Mouse (Mus musculus): ENCODE results near the gene Cacul1.

The Cacul1 gene

GRCm38 (mm10) chr19:60530171-60530570 lies 50.7 kb downstream of the Cacul1 start:
- no peak for DNase-seq (ENCODE audit: extremely low read depth, low read depth)

DNA sequence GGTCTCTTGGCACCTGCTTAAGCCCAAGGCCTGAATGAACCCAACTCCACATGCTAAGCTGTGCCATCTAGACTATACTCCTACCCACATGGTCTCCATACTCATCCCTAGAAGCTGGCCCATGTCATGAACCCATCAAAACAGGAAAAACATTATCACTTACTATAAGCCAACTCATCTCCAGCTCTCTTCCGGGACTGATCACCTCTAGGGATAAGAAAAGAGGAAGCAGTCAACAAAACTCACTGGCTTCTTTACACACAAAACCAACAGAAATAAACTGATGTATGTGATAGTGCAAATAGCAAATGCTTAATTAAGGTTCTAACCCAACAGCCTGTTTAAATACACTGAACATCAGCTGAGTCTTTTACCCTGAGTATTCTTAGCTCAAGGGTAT lies 51.5 kb downstream of the Cacul1 start:
- peak; percentile 40 for DNase-seq (ENCODE audit: extremely low read depth, low read depth)

DNA sequence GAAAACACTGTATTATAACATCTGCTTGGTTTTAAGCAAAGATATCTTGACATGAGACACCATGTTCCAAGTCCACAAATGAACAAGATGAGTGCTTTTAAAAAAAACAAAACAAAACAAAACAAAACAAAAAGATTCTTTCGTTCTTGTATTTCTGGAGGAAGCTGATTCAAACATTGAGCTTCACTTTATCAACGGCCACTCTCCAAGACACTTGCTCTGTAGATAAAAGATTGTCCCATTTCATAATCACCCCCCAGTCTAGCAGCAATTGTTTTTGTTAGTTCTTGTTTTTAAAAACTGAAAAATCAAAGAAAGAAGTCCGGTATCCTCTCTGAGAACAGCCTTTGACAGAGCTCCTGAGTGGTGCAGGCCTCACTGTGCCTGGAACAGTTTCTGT lies 52.2 kb downstream of the Cacul1 start:
- DNase-seq (ENCODE audit: extremely low read depth, low read depth) = no peak

DNA sequence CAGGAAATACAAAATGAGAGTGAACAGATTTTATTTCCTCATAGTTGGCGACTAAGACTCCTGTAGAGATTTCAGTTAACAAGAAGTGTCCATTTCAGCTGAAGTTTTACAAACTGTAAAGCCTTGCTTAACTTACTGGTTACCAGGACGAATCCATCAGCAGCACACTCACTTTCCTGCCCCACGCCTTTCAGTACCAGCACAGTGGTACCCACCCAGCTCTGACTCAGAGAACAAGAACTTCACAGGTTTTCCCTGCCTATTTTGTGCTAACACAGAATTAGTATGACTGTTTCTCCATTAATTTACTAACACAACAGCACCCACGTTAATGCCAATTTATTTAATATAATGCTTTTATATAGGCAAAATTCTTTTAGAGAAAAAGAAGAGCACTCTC lies 53.9 kb downstream of the Cacul1 start:
- DNase-seq (ENCODE audit: extremely low read depth, low read depth) = no peak

GRCm38 (mm10) chr19:60525086-60525485 lies 55.7 kb downstream of the Cacul1 start:
- DNase-seq (ENCODE audit: extremely low read depth, low read depth) = no peak

GRCm38 (mm10) chr19:60524678-60525077 lies 56.1 kb downstream of the Cacul1 start:
- no peak for DNase-seq (ENCODE audit: extremely low read depth, low read depth)

DNA sequence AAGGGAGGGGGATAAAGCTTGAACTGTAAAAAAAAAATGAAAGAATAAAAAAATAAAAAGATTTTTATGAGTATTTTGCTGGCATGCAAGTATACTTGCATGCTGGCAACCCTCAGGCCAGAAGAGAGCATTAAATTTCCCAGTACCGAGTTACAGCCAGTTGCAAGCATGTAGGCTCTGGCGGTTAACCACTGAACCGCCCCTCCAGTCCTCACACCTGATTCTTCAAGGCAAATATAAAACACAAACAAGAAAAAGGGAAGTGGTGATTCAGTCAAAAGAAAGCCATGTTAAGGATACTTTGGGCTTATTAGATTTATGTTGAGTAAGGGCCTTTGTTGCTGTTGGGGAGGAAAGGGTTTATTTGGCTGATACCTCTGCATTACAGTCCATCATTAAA lies 60.7 kb downstream of the Cacul1 start:
- DNase-seq (ENCODE audit: extremely low read depth, low read depth) = peak; percentile 16

DNA sequence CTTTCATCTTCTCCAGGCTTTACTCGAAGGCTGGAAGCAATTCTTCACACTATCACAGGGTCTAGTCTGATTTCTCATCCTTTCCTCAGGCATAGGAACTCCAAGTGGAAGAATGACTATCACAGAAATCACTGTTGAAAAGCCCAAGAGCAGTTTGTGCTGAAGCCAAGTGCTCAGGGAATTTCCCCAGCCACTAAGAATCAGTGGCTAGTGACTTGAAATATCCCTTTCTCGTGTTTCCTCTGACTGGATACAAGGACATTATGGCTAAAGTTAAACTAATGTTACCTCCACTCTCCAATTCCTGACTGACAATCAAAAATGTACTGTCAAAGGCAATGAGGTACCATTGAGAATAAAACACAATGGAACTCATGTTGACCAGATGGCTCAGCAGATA lies 65.8 kb downstream of the Cacul1 start:
- DNase-seq (ENCODE audit: extremely low read depth, low read depth) = no peak

DNA sequence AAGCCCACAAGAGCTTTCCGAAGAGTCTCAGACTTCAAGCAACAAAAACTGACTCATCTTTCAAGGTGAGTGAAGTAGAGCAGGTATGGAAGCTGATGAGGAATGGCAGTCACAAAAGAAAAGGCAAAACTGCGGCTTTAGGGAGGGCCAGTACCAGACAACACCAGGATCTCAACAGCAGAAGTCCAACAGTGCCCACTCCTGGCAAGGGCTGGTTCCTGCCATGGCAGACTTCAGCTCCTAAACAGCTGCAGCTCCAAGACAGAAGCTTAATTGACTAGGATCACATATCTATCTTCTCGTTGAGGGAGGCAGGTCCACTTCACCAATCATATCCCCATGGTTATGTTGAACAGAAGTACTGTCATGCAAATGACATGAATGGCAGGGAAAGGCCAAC lies 67.4 kb downstream of the Cacul1 start:
- no peak for DNase-seq (ENCODE audit: extremely low read depth, low read depth)

DNA sequence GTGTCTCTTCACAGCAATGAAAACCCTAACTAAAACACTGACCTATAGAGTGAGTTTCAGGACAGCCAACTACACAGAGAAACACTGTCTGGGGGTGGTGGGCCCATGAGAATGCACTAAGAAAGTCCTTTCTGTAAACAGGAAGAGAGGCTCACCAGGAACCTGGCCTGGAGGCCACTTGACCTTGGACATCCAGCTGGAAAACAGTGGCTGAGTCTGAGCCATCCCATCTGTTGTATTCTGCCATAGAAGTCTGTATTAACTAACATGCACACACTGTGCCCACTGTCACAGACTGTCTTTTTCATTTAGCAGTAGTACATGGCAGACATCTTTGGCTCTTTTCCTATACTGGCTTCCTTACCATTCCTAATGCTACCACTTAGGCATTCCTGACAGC lies 80.6 kb downstream of the Cacul1 start:
- no peak for DNase-seq (ENCODE audit: extremely low read depth, low read depth)

- no peak for DNase-seq (ENCODE audit: extremely low read depth, low read depth)
These were observed 83.7 kb downstream of the Cacul1 start for GRCm38 (mm10) chr19:60497171-60497570.

DNA sequence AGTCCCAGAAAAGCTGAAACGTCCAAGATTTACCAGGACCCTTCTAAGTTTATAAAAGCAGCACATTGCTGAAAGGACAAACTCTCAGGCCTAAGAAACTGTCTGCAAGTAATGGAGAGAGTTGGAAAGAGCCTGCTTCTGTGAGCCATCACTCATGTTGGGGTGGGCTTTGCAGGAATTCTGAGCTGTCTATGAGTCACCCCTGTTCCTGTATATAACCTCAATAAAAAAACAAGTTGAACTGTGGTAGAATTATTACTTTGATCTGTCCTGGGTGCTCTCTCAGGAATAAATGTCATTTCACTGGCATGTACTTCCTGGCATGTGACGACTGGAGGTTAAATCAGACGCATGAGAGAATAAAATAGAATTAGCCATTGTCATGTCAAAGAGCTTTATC lies 85.1 kb downstream of the Cacul1 start:
- no peak for DNase-seq (ENCODE audit: extremely low read depth, low read depth)

GRCm38 (mm10) chr19:60489566-60489965 lies 91.3 kb downstream of the Cacul1 start:
- DNase-seq (ENCODE audit: extremely low read depth, low read depth) = no peak

GRCm38 (mm10) chr19:60485261-60485660 lies 95.6 kb downstream of the Cacul1 start:
- peak; percentile 5 for DNase-seq (ENCODE audit: extremely low read depth, low read depth)

DNA sequence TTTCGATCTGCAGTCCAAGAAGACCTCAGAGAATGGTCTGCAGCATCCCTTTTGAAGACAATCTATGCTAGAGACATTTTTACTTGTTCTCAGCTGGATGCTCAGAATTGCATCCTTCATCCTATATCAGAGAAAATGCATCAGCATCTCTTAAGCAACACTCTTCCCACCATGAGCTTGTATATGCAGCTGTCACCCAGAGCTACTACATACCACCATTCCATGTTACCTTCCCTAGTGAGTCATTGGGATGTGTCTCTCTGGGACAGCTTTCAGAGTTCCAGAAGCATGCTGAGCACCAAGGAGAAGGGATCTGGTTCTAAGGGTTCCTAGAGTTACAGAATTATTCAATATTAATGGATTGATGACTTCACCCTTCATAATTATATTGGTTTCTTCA lies 102.0 kb downstream of the Cacul1 start:
- DNase-seq (ENCODE audit: extremely low read depth, low read depth) = no peak

GRCm38 (mm10) chr19:60477788-60478187 lies 103.0 kb downstream of the Cacul1 start:
- no peak for DNase-seq (ENCODE audit: extremely low read depth, low read depth)
